Mouse (Mus musculus) hindbrain, embryonic 11.5 days (tissue): ENCODE measurements at regions not wholly inside any gene's neighbourhood (a gene's known extent, or its start where the extent isn't known, plus 50 kb on each side); places are given as distances from the start of the nearest gene placed in this dataset.
A peak's percentile ranks its signal among the peaks of the same experiment; 100 is the strongest.

Experiments
- ATAC-seq: fragments of 200-750 bp; cut with Nextera tagmentation; 2 replicates; pipeline ENCODE4 v1.8.0; 2017; ENCODE audit warnings: mild to moderate bottlenecking, moderate TSS enrichment, moderate library complexity; ENCODE audit not compliant: low FRiP score
- DNase-seq: peaks from one replicate; pipeline ENCODE4 v3.0.0-alpha.2; 2015; ENCODE audit warnings: low spot score
- H3K27ac ChIP-seq: fragments of 300-500 bp; sonication (generic); 2 replicates; pipeline ENCODE4 v1.5.1; 2014; ENCODE audit warnings: mild to moderate bottlenecking, low read depth, low read length
- H3K27me3 ChIP-seq: fragments of 300-500 bp; sonication (generic); 2 replicates; pipeline ENCODE4 v1.6.1; 2014; ENCODE audit warnings: mild to moderate bottlenecking, low read length, moderate library complexity, mixed read lengths; ENCODE audit not compliant: control insufficient read depth, insufficient read depth
- H3K36me3 ChIP-seq: fragments of 300-500 bp; sonication (generic); 2 replicates; pipeline ENCODE4 v1.6.1; 2014; ENCODE audit warnings: mild to moderate bottlenecking, low read length, moderate library complexity, mixed read lengths; ENCODE audit not compliant: control insufficient read depth, insufficient read depth
- H3K4me1 ChIP-seq: fragments of 300-500 bp; sonication (generic); replicated peaks from 2 replicates; pipeline ENCODE4 v1.6.1; 2014; ENCODE audit warnings: low read length, mixed read lengths; ENCODE audit not compliant: control insufficient read depth, insufficient read depth
- H3K4me2 ChIP-seq: fragments of 300-500 bp; sonication (generic); replicated peaks from 2 replicates; pipeline ENCODE4 v1.6.1; 2014; ENCODE audit warnings: mild to moderate bottlenecking, low read depth, low read length
- H3K4me3 ChIP-seq: fragments of 300-500 bp; sonication (generic); 2 replicates; pipeline ENCODE4 v1.5.1; 2014; ENCODE audit warnings: low read depth, low read length
- H3K9ac ChIP-seq: fragments of 300-500 bp; sonication (generic); 2 replicates; pipeline ENCODE4 v1.6.1; 2014; ENCODE audit warnings: low read depth, low read length
- H3K9me3 ChIP-seq: fragments of 300-500 bp; sonication (generic); 2 replicates; pipeline ENCODE4 v1.6.1; 2016; ENCODE audit warnings: low read length; ENCODE audit not compliant: control insufficient read depth
- WGBS: fragments of 180-500 bp; shearing (Covaris S2); extraction: QIAGEN DNeasy Blood & Tissue Kit; methylation state at CpG from one replicate; pipeline ENCODE4 v1.1.7; 2014; 5-methylcytosine and 5-hydroxymethylcytosine counted together

- 56% methylated on average over 9 of the region's 9 CpGs for WGBS
- DNase-seq (peak; percentile 31), ATAC-seq (no peak)
- H3K9ac ChIP-seq = no peak overlapping the region
- H3K36me3 ChIP-seq = no peaks in the 10 kb centered on the region
- no peaks in the 10 kb centered on the region for H3K27me3 ChIP-seq
- no peaks in the 10 kb centered on the region for H3K4me1 ChIP-seq
- H3K9me3 ChIP-seq = no peaks in the 10 kb centered on the region
- H3K4me3 ChIP-seq = no peak overlapping the region
- no peak overlapping the region for H3K4me2 ChIP-seq
- H3K27ac ChIP-seq = no peak overlapping the region
These were observed 591.6 kb downstream of the Tmem132b start for GRCm38 (mm10) chr5:126123216-126123615.

- Histone ChIP-seq H3K36me3 (no peaks in the 10 kb centered on the region), H3K27me3 (no peaks in the 10 kb centered on the region), H3K9ac (no peak overlapping the region), H3K4me2 (no peak overlapping the region), H3K4me3 (no peak overlapping the region), H3K27ac (no peak overlapping the region), H3K9me3 (no peaks in the 10 kb centered on the region), H3K4me1 (no peaks in the 10 kb centered on the region)
- DNase-seq (no peak), ATAC-seq (no peak)
- WGBS = 50% methylated on average over 6 of the region's 6 CpGs
These were observed 595.9 kb downstream of the Tmem132b start for GRCm38 (mm10) chr5:126127486-126127885.

- ATAC-seq = no peak
- WGBS = 94% methylated on average over 2 of the region's 2 CpGs
These were observed 617.3 kb downstream of the Tmem132b start for GRCm38 (mm10) chr5:126148908-126149307.

GRCm38 (mm10) chr5:126155216-126155880 lies 623.8 kb downstream of the Tmem132b start:
- WGBS = 57% methylated on average over 6 of the region's 6 CpGs
- no peak overlapping the region for H3K9ac ChIP-seq
- no peaks in the 10 kb centered on the region for H3K27me3 ChIP-seq
- H3K9me3 ChIP-seq = no peaks in the 10 kb centered on the region
- H3K4me2 ChIP-seq = no peak overlapping the region
- no peaks in the 10 kb centered on the region for H3K36me3 ChIP-seq
- ATAC-seq (no peak), DNase-seq (no peak)
- no peak overlapping the region for H3K4me3 ChIP-seq
- H3K4me1 ChIP-seq = no peaks in the 10 kb centered on the region
- H3K27ac ChIP-seq = no peak overlapping the region

More at GRCm38 (mm10) chr5:126148908-126149307, 617.3 kb downstream of the Tmem132b start:
- H3K36me3 ChIP-seq = no peaks in the 10 kb centered on the region
- H3K27ac ChIP-seq = no peak overlapping the region
- no peaks in the 10 kb centered on the region for H3K9me3 ChIP-seq
- H3K4me1 ChIP-seq = no peaks in the 10 kb centered on the region
- no peak overlapping the region for H3K4me2 ChIP-seq
- no peak for DNase-seq
- H3K9ac ChIP-seq = no peak overlapping the region
- H3K27me3 ChIP-seq = no peaks in the 10 kb centered on the region
- H3K4me3 ChIP-seq = no peak overlapping the region

- H3K36me3 ChIP-seq = no peaks in the 10 kb centered on the region
- no peak overlapping the region for H3K4me2 ChIP-seq
- ATAC-seq (no peak), DNase-seq (no peak)
- no peak overlapping the region for H3K27ac ChIP-seq
- H3K27me3 ChIP-seq = no peaks in the 10 kb centered on the region
- 45% methylated on average over 5 of the region's 5 CpGs for WGBS
- H3K4me1 ChIP-seq = no peaks in the 10 kb centered on the region
- H3K9me3 ChIP-seq = no peaks in the 10 kb centered on the region
- no peak overlapping the region for H3K4me3 ChIP-seq
- no peak overlapping the region for H3K9ac ChIP-seq
These were observed 654.5 kb downstream of the Tmem132b start for GRCm38 (mm10) chr5:126186111-126186510.

- ATAC-seq = no peak
- WGBS = 52% methylated on average over 4 of the region's 4 CpGs
- Histone ChIP-seq H3K36me3 (no peaks in the 10 kb centered on the region), H3K4me3 (no peak overlapping the region), H3K4me2 (no peak overlapping the region), H3K4me1 (no peaks in the 10 kb centered on the region), H3K27me3 (no peaks in the 10 kb centered on the region), H3K9ac (no peak overlapping the region), H3K27ac (no peak overlapping the region), H3K9me3 (no peaks in the 10 kb centered on the region)
- DNase-seq = no peak
These were observed 668.3 kb downstream of the Tmem132b start for GRCm38 (mm10) chr5:126199876-126200275.

- Histone ChIP-seq H3K36me3 (no peaks in the 10 kb centered on the region), H3K9ac (no peak overlapping the region), H3K9me3 (no peaks in the 10 kb centered on the region), H3K27me3 (no peaks in the 10 kb centered on the region), H3K4me3 (no peak overlapping the region), H3K4me2 (no peak overlapping the region), H3K27ac (no peak overlapping the region), H3K4me1 (no peaks in the 10 kb centered on the region)
- WGBS = 35% methylated on average over 4 of the region's 4 CpGs
- DNase-seq = peak; percentile 39
- no peak for ATAC-seq
These were observed 670.0 kb downstream of the Tmem132b start for GRCm38 (mm10) chr5:126201535-126201934.

GRCm38 (mm10) chr5:126201996-126202395 lies 670.4 kb downstream of the Tmem132b start:
- peak; percentile 24 for DNase-seq
- Histone ChIP-seq H3K4me2 (no peak overlapping the region), H3K27ac (no peak overlapping the region)

GRCm38 (mm10) chr5:126217016-126217415 lies 685.4 kb downstream of the Tmem132b start:
- Histone ChIP-seq H3K9ac (no peak overlapping the region), H3K4me3 (no peak overlapping the region), H3K4me2 (no peak overlapping the region), H3K9me3 (no peaks in the 10 kb centered on the region), H3K27ac (no peak overlapping the region), H3K27me3 (no peaks in the 10 kb centered on the region), H3K36me3 (no peaks in the 10 kb centered on the region), H3K4me1 (no peaks in the 10 kb centered on the region)
- DNase-seq = no peak
- no peak for ATAC-seq
- 92% methylated on average over 5 of the region's 5 CpGs for WGBS

More at GRCm38 (mm10) chr5:126201996-126202395, 670.4 kb downstream of the Tmem132b start:
- Histone ChIP-seq H3K4me1 (no peaks in the 10 kb centered on the region), H3K9ac (no peak overlapping the region), H3K9me3 (no peaks in the 10 kb centered on the region), H3K4me3 (no peak overlapping the region), H3K36me3 (no peaks in the 10 kb centered on the region), H3K27me3 (no peaks in the 10 kb centered on the region)
- ATAC-seq = no peak
- WGBS = 38% methylated on average over 9 of the region's 9 CpGs
